Mouse (Mus musculus) frontal cortex, postnatal 10 days (tissue): ENCODE measurements around the gene Slc7a8.
A peak's percentile ranks its signal among the peaks of the same experiment; 100 is the strongest.

Source experiments
- DNase-seq, 2 experiments: peaks; one replicate each; pipeline ENCODE4 v3.0.0; 2022; ENCODE audit warnings: low spot score in 2 of 2, mixed read lengths in 1 of 2

The Slc7a8 gene

DNA sequence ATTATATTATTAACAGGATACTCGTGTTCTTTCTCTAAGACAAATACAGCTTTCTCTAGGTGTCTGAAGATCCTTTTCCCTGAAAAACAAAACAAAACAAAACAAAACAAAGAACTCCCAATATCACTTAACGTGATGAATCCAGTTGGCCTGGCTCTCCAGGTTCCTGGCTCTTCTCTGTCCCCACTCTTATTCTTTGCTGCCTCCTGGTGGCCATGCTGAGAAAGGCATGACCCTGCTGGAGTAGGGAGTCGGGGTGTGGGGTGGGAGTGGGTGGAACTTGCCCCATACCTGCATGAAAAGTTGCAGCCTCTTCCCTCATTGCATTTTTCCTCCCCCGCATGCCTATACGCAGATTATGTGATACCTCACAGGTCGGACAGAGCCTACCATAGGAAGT lies 80.4 kb downstream of the Slc7a8 start:
- peak in 1 of 2 experiments; percentile 51 for DNase-seq

- DNase-seq, result no peak
These were observed 82.2 kb downstream of the Slc7a8 start for GRCm38 (mm10) chr14:54699586-54699985.

GRCm38 (mm10) chr14:54698733-54699132 lies 83.0 kb downstream of the Slc7a8 start, which contains the start of gene Gm29776:
Gene Gm29776, minus strand, starts transcription at chr14:54698833.
- DNase-seq, result no peak

GRCm38 (mm10) chr14:54696752-54697151 lies 85.0 kb downstream of the Slc7a8 start:
- no peak for DNase-seq

- no peak for DNase-seq
These were observed 86.7 kb downstream of the Slc7a8 start for GRCm38 (mm10) chr14:54695042-54695441.

DNA sequence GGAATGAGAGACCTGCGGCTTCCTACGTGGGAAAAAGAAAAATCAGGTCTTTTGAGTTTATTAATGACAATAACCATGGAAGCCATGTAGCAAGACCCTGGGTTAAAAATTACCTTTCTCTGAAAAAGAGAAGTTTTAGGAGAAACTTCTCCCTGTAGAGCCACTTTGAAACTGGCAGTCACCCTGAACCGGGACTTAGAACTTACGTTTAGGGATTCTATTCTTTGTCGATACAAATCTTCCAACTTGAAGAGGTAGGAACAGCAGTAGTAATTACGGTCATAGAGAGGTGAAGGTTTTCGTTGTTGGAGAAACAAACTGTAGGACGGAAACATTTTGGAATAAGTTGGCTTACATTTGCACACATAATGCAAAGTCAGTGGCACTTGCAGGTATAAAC lies 94.5 kb downstream of the Slc7a8 start:
- DNase-seq, result no peak

DNA sequence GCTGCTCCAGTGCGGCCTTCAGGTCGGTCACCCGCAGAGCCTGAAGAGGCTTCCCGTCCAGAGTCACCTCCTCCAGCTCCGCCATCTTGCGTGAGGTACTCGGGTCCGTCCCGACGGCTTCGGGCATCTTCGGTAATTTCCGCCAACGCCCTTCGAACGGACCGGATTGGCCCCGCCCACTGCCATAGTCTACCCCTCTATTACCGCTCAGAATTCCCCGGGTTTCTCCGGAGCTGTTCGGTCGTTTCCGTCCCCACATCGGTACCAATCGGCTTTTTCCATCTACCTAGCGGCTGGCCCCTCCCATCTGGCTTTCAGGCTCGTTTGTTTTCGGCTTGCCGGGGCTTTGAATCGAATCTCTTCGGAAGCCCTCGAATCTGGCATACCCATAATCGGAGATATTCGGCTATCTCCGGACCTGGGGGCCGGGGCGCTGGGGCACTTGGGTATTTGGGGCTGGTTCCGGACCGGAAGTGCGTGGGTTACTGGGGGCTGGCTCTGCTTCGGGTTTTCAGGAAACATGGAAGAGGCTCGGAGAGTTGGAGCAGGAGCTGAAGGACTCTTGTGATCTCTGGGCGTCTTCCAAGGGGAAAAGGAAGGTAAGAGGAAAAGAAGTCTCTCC lies 95.1 kb downstream of the Slc7a8 start, which contains the start of gene Acin1:
Gene Acin1 (minus strand): TSS at position 410 of the 622 bp plus-strand sequence.
- peak; percentile 100 for DNase-seq

DNA sequence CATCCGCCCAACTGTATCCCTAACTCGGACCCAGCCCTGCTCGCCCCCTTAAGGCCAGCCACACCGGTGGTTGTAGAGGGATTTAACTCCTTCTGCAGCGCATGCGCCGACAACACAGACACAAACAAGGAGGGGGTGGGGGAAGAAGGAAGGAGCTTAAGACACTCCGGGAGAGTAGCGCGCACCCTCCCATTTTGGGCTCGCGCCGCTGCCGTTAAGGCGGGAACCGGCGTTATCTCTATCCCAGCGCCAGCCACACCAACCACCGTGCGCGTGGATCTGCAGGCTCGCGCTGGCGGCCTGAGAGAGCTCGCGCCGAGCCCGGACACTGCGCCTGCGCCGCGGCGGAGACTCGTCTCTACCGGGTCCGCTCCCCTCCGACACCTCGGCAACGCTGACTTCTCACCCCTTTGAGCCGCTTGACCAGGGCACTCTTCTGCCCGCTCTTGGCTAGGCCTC lies 95.7 kb downstream of the Slc7a8 start, which contains the start of gene 1700123O20Rik:
Gene 1700123O20Rik (plus strand): TSS at position 154 of the 459 bp plus-strand sequence.
- peak in 1 of 2 experiments; percentile 71 for DNase-seq

DNA sequence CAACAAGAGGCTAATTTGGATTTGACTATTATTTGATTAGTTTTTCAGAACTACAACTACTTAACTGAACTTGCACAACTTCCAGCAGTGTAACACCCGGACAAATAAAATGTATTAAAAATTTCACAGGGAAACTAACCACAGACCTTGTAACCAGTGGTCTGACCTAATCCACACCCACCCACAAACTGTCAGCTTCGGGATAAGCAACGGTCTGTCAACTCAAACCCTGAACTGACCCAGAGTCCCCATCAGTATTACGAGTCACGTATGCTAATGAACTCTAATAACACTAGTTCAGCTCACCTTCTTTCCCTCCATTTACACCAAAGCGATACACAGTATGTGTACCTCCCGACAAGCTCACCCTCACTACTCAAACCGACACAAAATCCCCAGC lies 96.3 kb downstream of the Slc7a8 start:
- no peak for DNase-seq

DNA sequence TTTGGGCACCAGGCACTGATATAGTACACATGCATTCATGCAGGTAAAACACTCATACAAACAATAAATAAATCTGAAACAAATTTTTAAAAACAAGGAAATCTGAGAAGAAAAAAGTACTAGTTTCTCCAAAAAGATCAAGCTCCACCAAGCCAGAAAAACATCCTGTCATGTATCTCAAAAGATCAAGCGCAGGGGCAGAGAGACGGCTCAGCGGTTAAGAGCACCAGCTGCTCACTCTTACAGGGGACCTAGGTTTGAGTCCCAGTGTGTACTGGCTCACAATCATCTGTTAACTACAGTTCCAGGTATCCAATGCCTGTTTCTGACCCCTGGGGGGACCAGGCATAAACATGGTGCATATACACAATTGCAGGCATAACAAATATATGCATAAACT lies 99.3 kb downstream of the Slc7a8 start:
- DNase-seq, result no peak

GRCm38 (mm10) chr14:54678657-54679304 lies 103.0 kb downstream of the Slc7a8 start:
- DNase-seq, result no peak

DNA sequence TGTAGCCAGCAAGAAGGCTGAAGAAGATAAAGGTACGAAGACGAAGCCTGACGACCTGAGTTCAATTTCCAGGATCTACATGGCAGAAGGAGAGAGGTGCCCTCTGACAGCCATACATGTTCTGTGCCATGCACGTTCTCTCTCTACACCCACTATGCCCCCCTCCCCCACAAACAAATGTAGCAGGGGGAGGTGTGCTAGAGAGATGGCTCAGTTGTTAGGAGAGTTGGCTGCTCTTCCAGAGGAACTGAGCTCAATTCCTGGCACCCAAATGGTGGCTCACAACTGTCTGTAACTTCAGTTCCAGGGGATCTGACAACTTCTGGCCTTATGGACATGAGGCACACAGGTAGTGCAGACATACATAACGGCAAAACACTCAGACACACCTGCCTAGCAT lies 105.5 kb downstream of the Slc7a8 start:
- DNase-seq, result no peak

DNA sequence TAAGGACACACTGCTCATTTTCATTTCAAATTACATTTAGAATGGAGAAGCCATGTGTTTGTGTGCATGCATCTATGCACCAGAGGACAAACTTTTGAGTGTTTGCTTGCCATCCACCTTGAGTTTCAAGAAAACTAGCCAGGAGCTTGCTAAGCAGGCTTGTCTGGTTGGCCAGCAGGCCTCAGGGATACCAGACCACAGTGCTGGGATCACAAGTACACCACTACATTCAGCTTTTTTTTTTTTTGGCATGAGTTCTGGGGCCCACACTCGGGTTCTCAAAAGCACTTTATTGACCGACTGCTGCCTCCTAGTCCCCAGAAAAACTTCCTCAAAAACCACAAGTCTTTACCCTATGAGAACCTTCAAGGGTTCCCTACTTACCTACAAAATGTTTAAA lies 107.4 kb downstream of the Slc7a8 start:
- no peak for DNase-seq
